Mouse (Mus musculus) adipocyte (in vitro differentiated cells): ENCODE measurements around the gene Faah.

Experiments used
- DNase-seq: peaks from one replicate; pipeline ENCODE4 v3.0.0-alpha.2; 2016; ENCODE audit warnings: low spot score

Gene Faah

GRCm38 (mm10) chr4:115943669-115944314 lies 73.9 kb downstream of the Faah start:
- no peak for DNase-seq

DNA sequence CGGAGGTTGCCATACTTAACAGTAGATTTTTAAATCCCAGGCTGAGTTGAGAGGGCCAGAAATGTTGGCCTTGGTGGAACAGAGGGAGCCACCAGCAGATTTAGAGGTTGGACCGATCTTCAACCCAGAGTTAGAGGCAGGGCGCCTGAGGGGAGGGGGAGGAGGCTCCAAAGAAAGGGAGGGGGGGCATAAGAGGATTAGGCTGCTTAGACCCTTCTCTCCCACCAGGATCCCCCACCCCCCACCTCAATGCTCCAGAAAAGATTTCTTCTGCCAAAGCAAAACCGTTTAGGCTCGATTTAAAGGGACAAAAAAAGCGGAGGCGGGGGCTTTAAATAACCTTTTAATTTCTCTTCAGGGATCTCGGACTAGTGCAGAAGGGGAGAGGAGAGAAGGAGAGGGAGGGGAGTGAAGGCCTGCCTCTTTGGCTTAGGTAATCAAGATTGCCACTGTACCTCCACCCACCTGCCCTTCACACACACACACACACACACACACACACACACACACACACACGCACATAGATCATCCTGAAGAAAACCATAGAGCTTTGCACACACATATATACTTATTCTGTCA lies 76.4 kb downstream of the Faah start:
- DNase-seq: no peak

GRCm38 (mm10) chr4:115940681-115941080 lies 77.0 kb downstream of the Faah start:
- no peak for DNase-seq

DNA sequence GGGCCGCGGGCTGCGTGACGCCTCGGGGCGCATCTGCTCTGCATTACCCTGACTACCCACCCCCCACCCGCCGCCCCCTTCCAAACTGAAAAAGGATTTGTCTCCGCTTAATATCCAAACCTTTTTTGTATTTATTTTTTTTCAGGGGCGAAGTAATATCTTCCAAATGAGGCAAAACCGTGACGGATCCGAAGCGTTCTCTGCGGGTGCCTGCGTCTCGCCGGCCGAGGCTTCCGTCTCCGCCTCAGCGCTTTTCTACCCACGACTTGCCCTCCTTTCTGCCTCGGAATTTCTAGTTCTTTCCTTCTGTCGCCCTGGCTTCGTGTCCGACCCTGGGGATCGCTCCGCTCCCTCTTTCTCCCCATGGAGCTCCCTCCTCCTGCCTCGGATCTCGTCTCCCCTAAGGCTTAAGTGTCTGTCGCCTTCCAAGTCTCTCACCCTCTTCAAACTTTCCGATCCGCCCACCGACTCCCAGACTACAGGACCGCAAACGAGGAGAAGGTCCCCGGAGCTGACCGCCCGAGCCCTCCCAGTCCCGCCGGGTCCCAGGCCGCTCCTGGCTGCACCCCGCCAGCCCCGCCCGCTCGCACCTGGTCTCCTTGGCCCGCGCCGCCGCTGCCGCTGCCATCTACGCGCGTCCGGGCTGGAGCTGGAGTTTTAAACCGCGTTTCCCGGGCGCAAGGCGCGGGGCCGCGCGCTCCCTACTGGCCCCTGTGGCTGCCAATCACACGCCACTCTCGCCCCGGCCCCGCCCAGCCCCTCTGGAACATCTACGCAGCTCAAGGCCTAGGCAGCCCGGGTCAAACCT lies 78.2 kb downstream of the Faah start, which contains the start of gene Dmbx1:
Dmbx1 (minus strand) TSS at position 632 of the 808 bp plus-strand sequence.
- no peak for DNase-seq

DNA sequence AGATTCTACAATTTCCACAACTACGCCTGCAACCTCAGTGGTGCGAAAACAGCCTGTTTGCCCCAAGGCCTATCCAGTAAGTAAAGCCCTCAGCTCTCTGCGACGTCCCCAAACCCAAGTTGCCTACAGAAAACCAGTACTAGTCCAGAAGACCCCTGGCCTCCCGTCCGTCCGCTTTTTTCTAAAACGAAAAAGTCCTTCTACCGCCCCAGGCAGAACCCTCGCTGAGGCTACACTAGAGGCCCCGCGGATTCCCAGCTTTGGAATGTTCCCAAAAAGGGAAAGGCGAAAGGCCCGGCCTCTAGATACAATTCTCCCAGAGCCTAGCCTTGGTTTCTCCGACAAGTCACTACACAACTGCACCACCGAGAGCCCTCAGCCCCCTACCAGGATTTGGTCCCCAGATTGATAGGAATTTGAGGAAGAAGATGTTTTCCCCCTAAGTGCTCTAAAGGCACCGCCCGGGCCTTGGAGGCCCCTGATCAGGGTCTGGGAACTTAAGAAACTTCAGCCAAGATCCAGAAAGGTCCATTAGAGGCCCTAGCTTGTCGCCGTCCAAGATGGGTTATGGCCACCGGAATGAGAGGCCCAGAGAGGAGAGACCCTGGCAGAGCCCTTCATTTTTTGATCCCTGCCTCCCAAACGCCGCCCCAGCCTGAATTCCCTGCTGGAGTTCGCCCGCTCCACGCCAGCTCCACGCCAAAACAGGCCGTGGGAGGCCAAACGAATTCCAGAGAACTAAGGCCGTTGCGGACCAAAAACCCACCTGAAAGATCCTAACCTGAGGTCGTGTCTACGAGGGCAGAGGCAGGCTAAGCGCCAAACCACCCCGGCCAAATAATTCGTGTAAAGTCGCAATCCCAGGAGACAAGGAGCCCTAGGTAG lies 79.2 kb downstream of the Faah start:
- DNase-seq: no peak

GRCm38 (mm10) chr4:115937061-115937976 lies 80.4 kb downstream of the Faah start:
- no peak for DNase-seq

- no peak for DNase-seq
Observed at GRCm38 (mm10) chr4:115936646-115937045, 81.1 kb downstream of the Faah start.

GRCm38 (mm10) chr4:115935835-115936581 lies 81.7 kb downstream of the Faah start:
- DNase-seq: no peak

DNA sequence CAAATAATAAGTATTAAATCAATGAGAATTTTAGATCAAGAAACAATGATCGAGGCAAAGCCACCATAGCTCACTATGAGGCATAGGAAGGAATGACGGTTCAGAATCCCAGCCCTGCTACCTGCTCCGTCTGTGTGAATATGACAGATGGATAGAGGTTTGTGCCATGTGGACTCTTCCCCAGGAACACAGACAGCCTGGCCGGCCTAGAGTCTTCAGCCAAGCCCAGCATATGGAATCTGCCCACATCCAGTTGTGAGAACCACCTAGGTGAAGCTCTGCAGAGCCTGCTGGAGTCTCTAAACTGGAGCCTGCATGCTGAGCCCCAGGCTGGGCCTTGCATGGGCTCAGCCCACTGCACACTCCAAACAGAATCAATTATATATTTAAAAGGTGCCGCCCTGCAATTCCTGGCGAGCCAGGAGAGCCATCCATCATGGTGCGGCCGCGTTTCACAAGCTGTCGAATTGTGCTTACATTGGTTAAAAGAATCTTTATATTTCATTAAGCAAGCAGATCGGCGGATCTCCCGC lies 86.1 kb downstream of the Faah start:
- DNase-seq: no peak

GRCm38 (mm10) chr4:115927637-115928036 lies 90.1 kb downstream of the Faah start:
- DNase-seq: no peak

- DNase-seq: no peak
Observed at GRCm38 (mm10) chr4:115923262-115923880, 94.4 kb downstream of the Faah start.

GRCm38 (mm10) chr4:115922688-115923087 lies 95.0 kb downstream of the Faah start:
- no peak for DNase-seq

DNA sequence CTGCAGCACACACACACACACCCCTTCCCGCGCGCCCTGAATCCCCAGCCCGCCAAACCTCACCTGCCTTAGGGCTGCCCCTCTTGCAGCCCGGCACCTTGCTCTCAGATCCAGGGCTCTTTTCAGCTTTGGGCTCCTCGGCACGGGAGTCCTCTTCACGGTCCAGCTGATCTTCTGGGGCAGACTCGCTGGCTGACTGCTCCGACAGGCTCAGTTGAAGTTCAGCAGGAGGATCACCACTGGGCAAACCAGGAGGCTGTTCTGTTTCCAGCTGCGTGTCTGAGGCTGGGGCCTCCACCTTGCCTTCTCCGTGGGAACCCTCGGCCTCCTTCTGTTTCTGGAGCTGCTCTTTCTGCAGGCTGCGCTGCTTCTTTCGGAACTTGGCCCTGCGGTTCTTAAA lies 97.8 kb downstream of the Faah start:
- no peak for DNase-seq
